Mouse (Mus musculus) retina, postnatal 7 days (tissue): ENCODE measurements at regions not wholly inside any gene's neighbourhood (a gene's known extent, or its start where the extent isn't known, plus 50 kb on each side); places are given as distances from the start of the nearest gene placed in this dataset.
"Not testable (repeated sequence)": the region's sequence is repeated elsewhere in the genome, so short reads cannot be mapped to it uniquely, and the experiment has no call there.

Experiments
- DNase-seq: peaks from one replicate; pipeline ENCODE4 v3.0.0-alpha.2; 2012; ENCODE audit warnings: low read depth, low spot score

DNA sequence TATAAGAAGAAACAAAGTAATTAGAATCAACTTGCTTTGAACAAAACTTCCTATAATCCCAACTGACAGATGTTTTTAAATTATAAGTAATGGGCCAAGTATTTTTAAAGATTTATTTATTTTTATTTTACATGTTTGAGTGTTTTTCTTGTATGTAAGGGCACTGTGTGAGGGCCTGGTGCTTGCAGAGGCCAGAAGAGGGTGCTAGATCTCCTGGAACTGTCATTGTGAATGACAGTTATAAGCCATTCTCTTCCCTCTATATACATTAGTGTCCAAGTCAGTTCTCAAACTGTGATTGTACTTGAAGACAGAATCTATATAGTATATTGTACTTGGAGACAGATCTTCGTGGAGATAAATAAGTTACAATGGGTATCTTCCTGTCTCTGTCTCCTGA lies 149.1 kb upstream of the Palmd start:
- no peak for DNase-seq

GRCm38 (mm10) chr3:117116210-117116609 lies 147.4 kb upstream of the Palmd start:
- no peak for DNase-seq

- DNase-seq = no peak
These were observed 144.0 kb upstream of the Palmd start for GRCm38 (mm10) chr3:117112766-117113165.

DNA sequence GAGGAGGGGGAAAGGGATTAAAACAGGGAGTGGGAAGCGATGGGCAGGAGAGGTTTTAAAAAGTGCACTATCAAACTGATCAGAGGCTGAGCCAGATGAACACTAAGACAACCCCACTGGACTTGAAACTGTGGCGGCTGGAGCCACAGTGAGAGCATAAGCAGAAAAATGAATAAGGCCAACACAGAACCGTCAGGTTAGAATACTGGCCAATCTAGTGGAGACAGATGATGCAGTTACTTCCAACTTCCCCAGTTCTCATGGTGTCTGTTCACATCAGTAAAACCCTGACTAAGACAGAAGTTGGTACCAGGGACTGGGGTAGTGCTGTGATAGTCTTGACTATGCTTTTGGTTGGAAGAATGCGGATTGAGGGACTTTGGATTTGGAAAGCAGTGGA lies 143.5 kb upstream of the Palmd start:
- no peak for DNase-seq

- DNase-seq = no peak
These were observed 140.3 kb upstream of the Palmd start for GRCm38 (mm10) chr3:117108966-117109700.

DNA sequence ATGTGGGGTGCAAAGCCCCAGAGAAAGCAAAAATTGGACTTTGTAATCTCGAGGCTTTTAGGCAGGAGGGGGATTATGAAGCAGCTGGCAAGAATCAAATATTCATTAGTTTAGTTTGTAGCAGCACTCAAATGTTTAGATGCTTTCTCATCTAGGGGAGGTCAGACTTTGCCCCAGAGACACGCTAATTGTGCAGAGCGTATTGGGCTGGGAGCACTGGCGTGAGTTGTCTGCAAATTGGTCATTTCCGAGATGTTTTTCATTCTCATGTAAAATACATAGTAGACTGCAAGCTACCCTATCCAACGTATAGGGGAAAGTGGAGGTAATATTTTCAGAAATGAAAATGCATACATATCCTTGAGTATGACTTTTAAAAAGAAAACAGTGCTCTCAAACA lies 139.2 kb upstream of the Palmd start:
- no peak for DNase-seq

GRCm38 (mm10) chr3:117107378-117107777 lies 138.6 kb upstream of the Palmd start:
- no peak for DNase-seq

- DNase-seq = no peak
These were observed 118.9 kb upstream of the Palmd start for GRCm38 (mm10) chr3:117087646-117088045.

GRCm38 (mm10) chr3:117076734-117077133 lies 107.9 kb upstream of the Palmd start:
- no peak for DNase-seq

GRCm38 (mm10) chr3:117073399-117073798 lies 104.6 kb upstream of the Palmd start:
- no peak for DNase-seq

- no peak for DNase-seq
These were observed 104.2 kb upstream of the Palmd start for GRCm38 (mm10) chr3:117072998-117073397.

DNA sequence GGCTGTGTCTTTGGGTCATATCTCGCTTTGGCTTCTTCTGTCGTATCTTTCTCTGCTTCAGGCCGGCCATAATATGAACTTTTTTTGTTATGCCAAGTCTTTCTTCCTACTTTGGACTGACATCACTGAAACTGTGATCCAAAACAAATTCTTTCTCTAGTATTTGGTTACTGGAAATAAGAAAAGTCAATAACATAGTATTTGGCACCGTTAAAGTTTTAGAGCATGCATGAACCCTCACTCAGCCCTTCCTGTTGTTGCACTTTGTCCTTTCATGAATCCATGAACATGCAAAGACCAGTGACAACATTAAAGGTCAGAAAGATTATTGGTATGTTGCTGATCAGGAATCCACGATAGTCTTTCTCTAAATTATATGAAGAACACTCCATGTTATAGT lies 103.1 kb upstream of the Palmd start:
- DNase-seq = no peak

DNA sequence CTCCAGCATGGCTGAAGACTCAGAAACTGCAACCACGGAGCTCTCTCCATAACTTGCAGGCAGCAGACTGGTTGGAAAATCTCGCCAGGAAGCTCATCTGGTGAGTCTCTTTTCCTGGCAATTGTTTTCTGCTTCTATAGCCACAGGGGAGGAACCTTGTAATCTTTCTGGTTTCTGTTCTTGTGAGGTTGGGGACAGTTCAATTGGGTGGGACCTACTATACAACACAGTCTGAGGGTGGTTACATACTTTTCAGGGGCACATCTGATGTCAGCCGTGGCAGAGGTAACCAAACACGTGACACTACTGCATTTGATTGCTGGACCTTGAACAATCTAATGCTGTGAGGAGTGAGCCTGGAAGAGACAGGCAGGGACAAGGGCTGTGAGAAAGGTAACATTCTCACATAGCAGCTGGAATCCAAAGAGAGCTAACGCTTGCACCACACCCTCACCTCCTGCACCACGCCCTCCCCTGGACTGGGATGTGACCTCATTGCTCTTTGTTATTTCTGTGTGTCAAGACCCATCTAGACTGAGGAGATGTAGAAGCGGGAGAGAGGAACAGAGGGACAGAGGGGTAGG lies 98.8 kb upstream of the Palmd start:
- DNase-seq = no peak

- DNase-seq = no peak
These were observed 97.1 kb upstream of the Palmd start for GRCm38 (mm10) chr3:117065904-117066303.

DNA sequence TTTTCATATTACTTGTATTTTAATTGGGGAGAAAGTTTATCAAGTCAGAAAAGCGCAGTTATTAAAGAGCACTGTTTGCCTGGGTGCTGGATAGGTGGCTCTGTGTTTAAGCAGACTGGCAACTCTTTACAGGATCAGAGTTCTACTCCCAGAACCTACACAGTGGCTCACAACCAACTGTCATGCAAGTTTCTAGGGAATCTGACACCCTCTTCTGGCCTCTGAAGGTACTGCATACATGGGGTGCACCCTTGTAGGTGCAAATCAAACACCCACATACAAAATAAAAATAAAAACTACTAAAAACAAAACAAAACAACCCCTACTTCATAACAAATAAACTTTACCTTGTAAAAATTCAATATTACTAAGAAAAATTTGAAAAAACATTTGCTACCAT lies 93.0 kb upstream of the Palmd start:
- no peak for DNase-seq

- DNase-seq = no peak
These were observed 92.4 kb upstream of the Palmd start for GRCm38 (mm10) chr3:117061182-117061581.

GRCm38 (mm10) chr3:117054711-117055110 lies 85.9 kb upstream of the Palmd start:
- DNase-seq = not testable (repeated sequence)

GRCm38 (mm10) chr3:117051431-117051830 lies 82.6 kb upstream of the Palmd start:
- no peak for DNase-seq

DNA sequence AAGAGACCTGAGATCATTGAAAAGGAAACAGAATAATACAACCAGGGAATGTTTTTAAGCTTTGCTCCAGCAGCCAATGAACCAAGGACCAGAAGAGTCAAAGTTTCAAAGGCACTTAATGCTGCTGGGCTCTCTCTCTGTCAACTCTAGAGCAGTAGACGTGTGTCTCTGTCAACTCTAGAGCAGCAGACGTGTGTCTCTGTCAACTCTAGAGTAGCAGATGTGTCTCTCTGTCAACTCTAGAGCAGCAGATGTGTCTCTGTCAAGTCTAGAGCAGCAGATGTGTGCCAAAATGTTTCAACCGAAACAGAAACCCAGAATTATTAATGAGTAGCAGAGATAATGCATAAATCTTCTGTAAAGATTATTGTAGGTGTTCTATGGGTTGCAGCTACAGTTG lies 82.1 kb upstream of the Palmd start:
- DNase-seq = no peak

GRCm38 (mm10) chr3:117049410-117049809 lies 80.6 kb upstream of the Palmd start:
- no peak for DNase-seq

DNA sequence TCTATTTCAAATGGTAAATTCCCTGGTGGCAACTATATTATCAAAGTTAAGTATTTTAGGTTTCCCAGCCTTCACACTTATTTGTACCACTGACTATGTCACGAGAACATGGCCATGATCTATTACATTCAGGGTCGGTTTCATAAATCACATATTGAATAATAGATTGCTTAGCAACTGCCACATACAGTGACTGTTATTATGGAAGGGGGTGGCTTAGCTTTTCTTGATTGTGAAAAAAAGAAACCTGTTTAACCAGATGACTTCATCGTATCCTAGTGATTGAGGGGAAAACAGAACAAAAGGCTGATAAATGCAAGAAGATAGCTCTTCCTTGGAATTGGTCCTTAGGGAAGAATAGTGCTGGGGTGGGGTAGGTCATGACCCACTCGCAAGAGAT lies 76.0 kb upstream of the Palmd start:
- no peak for DNase-seq

DNA sequence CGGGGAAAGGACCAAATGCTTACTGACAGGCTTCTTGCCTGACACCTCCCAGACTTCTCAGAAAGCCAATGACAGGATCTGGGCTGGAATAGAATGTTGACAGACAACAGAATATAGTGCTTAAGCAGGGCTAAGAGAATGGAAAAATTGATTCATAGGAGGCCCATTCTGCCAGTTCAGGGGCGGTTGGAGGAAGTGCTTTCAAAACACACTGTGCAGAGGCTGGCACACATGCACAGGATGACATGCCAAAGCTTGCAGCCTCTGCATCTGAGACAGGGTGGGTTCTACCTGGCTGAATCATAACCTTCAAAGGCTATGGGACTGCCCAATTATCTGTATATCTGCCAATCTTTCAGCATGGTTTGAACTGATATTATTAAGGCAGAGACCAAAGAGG lies 75.5 kb upstream of the Palmd start:
- no peak for DNase-seq

- DNase-seq = no peak
These were observed 70.1 kb upstream of the Palmd start for GRCm38 (mm10) chr3:117038928-117039300.
